In genomic region chr11:90637440-90638311, GRCm38 (mm10) we compare ENCODE assay signal across 8 mouse cellular contexts. TPM values are rescaled to one million over a fixed set of nuclear protein-coding genes. Genes with fewer than 3 reads are reported as not detected.
DNase-seq lines count a peak whose midpoint lies in the region; ATAC-seq lines count a peak whose summit lies in the region.

TSS of gene Stxbp4 (minus strand) at chr11:90638084.
TSS of gene Cox11 (plus strand) at chr11:90638173.

- H3K4me1 ChIP-seq in hindbrain, embryonic 15.5 days (replicated peaks) = peaks cover 29% of the 10 kb centered on the region

- H3K4me3 ChIP-seq in hindbrain, embryonic 15.5 days = peak within 1 kb of the TSS; percentile 89

- H3K4me2 ChIP-seq in hindbrain, embryonic 15.5 days = peak within 1 kb of the TSS; percentile 74

- under 1% methylated on average over 47 of the region's 48 CpGs for WGBS in hindbrain, embryonic 15.5 days

- peaks cover 8% of the 10 kb centered on the region; the same call in 1 of the 2 replicates for H3K36me3 ChIP-seq in hindbrain, embryonic 15.5 days

- ATAC-seq in hindbrain, embryonic 15.5 days (ENCODE audit: low FRiP score, low read depth) = peak; percentile 96

- DNase-seq in T-cell, adult 2 months (ENCODE audit: low spot score) = peak; percentile 90
- peak; percentile 96 to 97 for DNase-seq in cerebellum, postnatal 36 days
- DNase-seq in frontal cortex, postnatal 36 days (ENCODE audit: low spot score in 2 of 2) = peak; percentile 93 to 97
- peak; percentile 92 for DNase-seq in left cerebral cortex, adult 11 months (ENCODE audit: low spot score)
- peak; percentile 94 to 97 for DNase-seq in lung, postnatal 4 days
- DNase-seq in retina, postnatal 7 days (ENCODE audit: low read depth, low spot score) = peak; percentile 92
- peak; percentile 88 for DNase-seq in urinary bladder, adult 2 months (ENCODE audit: low spot score)

- H3K9me3 ChIP-seq in hindbrain, embryonic 15.5 days = no peaks in the 10 kb centered on the region

- no peaks in the 10 kb centered on the region for H3K27me3 ChIP-seq in hindbrain, embryonic 15.5 days

- peak within 1 kb of the TSS; percentile 96 for H3K9ac ChIP-seq in hindbrain, embryonic 15.5 days

- H3K27ac ChIP-seq in hindbrain, embryonic 15.5 days (replicated peaks) = peak within 1 kb of the TSS; percentile 92

RNA-seq across cellular contexts. Expression of gene Stxbp4, which starts in this region (rescaled TPM):
- 18.3 and 20.0 TPM in 2 replicates for polyA plus RNA-seq in hindbrain, embryonic 15.5 days (2015; fragmentation: Nextera tagmentation; extraction: Ambion mirVana)
- polyA plus RNA-seq in urinary bladder, adult 2 months (2012; rRNA removed) = 3.7 and 5.3 TPM in 2 replicates

RNA-seq across cellular contexts. Expression of gene Cox11, which starts in this region (rescaled TPM):
- polyA plus RNA-seq in hindbrain, embryonic 15.5 days (2015; fragmentation: Nextera tagmentation; extraction: Ambion mirVana) = 41.4 and 44.1 TPM in 2 replicates
- 15.7 and 19.4 TPM in 2 replicates for polyA plus RNA-seq in urinary bladder, adult 2 months (2012; rRNA removed)

Comparison
In these comparisons a context has a peak if more than half of its experiments do, and no peak if none do; other contexts are left out.
1. Peak in every context shown above with its lines: DNase-seq, ATAC-seq, H3K4me3 ChIP-seq and H3K27ac ChIP-seq.